ENCODE assay signal across 19 mouse cellular contexts in genomic region chr14:46915555-46915954, GRCm38 (mm10). TPM values are rescaled to one million over a fixed set of nuclear protein-coding genes. Genes with fewer than 3 reads are reported as not detected.
A peak's percentile ranks its signal among the peaks of the same experiment; 100 is the strongest.
DNase-seq lines count a peak whose midpoint lies in the region; ATAC-seq and TF ChIP-seq lines count a peak whose summit lies in the region.
"Had no signal": no experiment of that assay in that cellular context is flagged by ENCODE, and none has a peak within 500 bp of the region (broad histone marks: within the 10 kb centered on the region; RNA-seq: fewer than 3 reads in every experiment).

No protein-coding gene starts in this region.

- no peak for TF ChIP-seq POLR2A in heart, adult 2 months (IDR thresholded peaks at IDR 0.05; ENCODE audit: insufficient read depth, low read depth, low read length)

- H3K27ac ChIP-seq in heart, adult 2 months = peak overlapping the region; percentile 6; the same call in 1 of the 2 replicates
- no peak overlapping the region for H3K27ac ChIP-seq in kidney, postnatal 0 days
- no peak overlapping the region for H3K27ac ChIP-seq in kidney, embryonic 16.5 days (ENCODE audit: low read length)
- no peak overlapping the region for H3K27ac ChIP-seq in hindbrain, embryonic 12.5 days
- H3K27ac ChIP-seq: embryonic facial prominence, embryonic 13.5 days; hindbrain, embryonic 13.5 days; liver, embryonic 13.5 days; midbrain, embryonic 15.5 days had no signal

- DNase-seq in heart, adult 2 months = peak in 1 of 2 experiments; percentile 26
- DNase-seq in heart, postnatal 10 days = no peak
- peak; percentile 30 for DNase-seq in kidney, postnatal 0 days (ENCODE audit: low spot score)
- peak; percentile 18 for DNase-seq in testis, postnatal 10 days (ENCODE audit: low spot score)
- DNase-seq in testis, postnatal 14 days (ENCODE audit: low spot score) = no peak
- no peak for DNase-seq in embryo, embryonic 10.5 days (ENCODE audit: low spot score)
- DNase-seq: B cell, adult 2 months; liver, embryonic 13.5 days; right cerebral cortex, adult 18-20 months; spleen, adult 18-20 months; thymus, postnatal 4 days had no signal

- peaks cover 18% of the 10 kb centered on the region for H3K4me1 ChIP-seq in heart, adult 2 months (ENCODE audit: control insufficient read depth, insufficient read depth, low read length)
- H3K4me1 ChIP-seq in kidney, postnatal 0 days (replicated peaks; ENCODE audit: insufficient read depth, low read length) = no peaks in the 10 kb centered on the region
- H3K4me1 ChIP-seq in kidney, embryonic 16.5 days (ENCODE audit: insufficient read depth, low read length) = no peaks in the 10 kb centered on the region
- H3K4me1 ChIP-seq in hindbrain, embryonic 12.5 days = peaks cover 2% of the 10 kb centered on the region; the same call in 1 of the 2 replicates
- H3K4me1 ChIP-seq: hindbrain, embryonic 13.5 days; liver, embryonic 13.5 days; midbrain, embryonic 15.5 days had no signal

- no peak overlapping the region for H3K4me3 ChIP-seq in heart, adult 2 months
- no peak overlapping the region for H3K4me3 ChIP-seq in kidney, postnatal 0 days (replicated peaks; ENCODE audit: low read depth, low read length)
- no peak overlapping the region for H3K4me3 ChIP-seq in kidney, embryonic 16.5 days (ENCODE audit: low read length)
- no peak overlapping the region for H3K4me3 ChIP-seq in hindbrain, embryonic 12.5 days
- H3K4me3 ChIP-seq: embryonic facial prominence, embryonic 13.5 days; hindbrain, embryonic 13.5 days; liver, embryonic 13.5 days; midbrain, embryonic 15.5 days had no signal

- H3K79me2 ChIP-seq in heart, adult 2 months (replicated peaks; ENCODE audit: control insufficient read depth, insufficient read depth, low read length) = peaks cover 3% of the 10 kb centered on the region

- H3K27me3 ChIP-seq in heart, adult 2 months (ENCODE audit: control insufficient read depth, insufficient read depth, low read length) = no peaks in the 10 kb centered on the region
- H3K27me3 ChIP-seq in kidney, postnatal 0 days (ENCODE audit: insufficient read depth, low read length) = no peaks in the 10 kb centered on the region
- no peaks in the 10 kb centered on the region for H3K27me3 ChIP-seq in kidney, embryonic 16.5 days (ENCODE audit: insufficient read depth, low read length)
- H3K27me3 ChIP-seq in hindbrain, embryonic 12.5 days = no peaks in the 10 kb centered on the region
- H3K27me3 ChIP-seq: embryonic facial prominence, embryonic 13.5 days; hindbrain, embryonic 13.5 days; liver, embryonic 13.5 days; midbrain, embryonic 15.5 days; Patski had no signal

- no peak overlapping the region for H3K4me2 ChIP-seq in kidney, postnatal 0 days (ENCODE audit: low read length)
- H3K4me2 ChIP-seq in kidney, embryonic 16.5 days (replicated peaks; ENCODE audit: low read depth, low read length) = no peak overlapping the region
- no peak overlapping the region for H3K4me2 ChIP-seq in hindbrain, embryonic 12.5 days (replicated peaks)
- H3K4me2 ChIP-seq: embryonic facial prominence, embryonic 13.5 days; hindbrain, embryonic 13.5 days; liver, embryonic 13.5 days; midbrain, embryonic 15.5 days had no signal

- no peak for TF ChIP-seq CTCF in heart, adult 2 months (IDR thresholded peaks at IDR 0.05)
- TF ChIP-seq CTCF in kidney, postnatal 0 days (IDR thresholded peaks at IDR 0.05; ENCODE audit: low read depth) = no peak

- no peaks in the 10 kb centered on the region for H3K9me3 ChIP-seq in kidney, postnatal 0 days (replicated peaks; ENCODE audit: low read length)
- no peaks in the 10 kb centered on the region for H3K9me3 ChIP-seq in kidney, embryonic 16.5 days (ENCODE audit: low read length)
- H3K9me3 ChIP-seq in hindbrain, embryonic 12.5 days (replicated peaks) = no peaks in the 10 kb centered on the region
- H3K9me3 ChIP-seq: embryonic facial prominence, embryonic 13.5 days; hindbrain, embryonic 13.5 days; liver, embryonic 13.5 days; midbrain, embryonic 15.5 days had no signal

- TF ChIP-seq EP300 in heart, adult 2 months (IDR thresholded peaks at IDR 0.05; ENCODE audit: insufficient read depth, low read depth, low read length) = no peak

- no peak overlapping the region for H3K9ac ChIP-seq in heart, adult 2 months (ENCODE audit: low read depth, low read length)
- H3K9ac ChIP-seq in kidney, postnatal 0 days (ENCODE audit: low read depth, low read length) = no peak overlapping the region
- H3K9ac ChIP-seq in kidney, embryonic 16.5 days (replicated peaks; ENCODE audit: low read length) = no peak overlapping the region
- no peak overlapping the region for H3K9ac ChIP-seq in hindbrain, embryonic 12.5 days
- H3K9ac ChIP-seq: embryonic facial prominence, embryonic 13.5 days; hindbrain, embryonic 13.5 days; liver, embryonic 13.5 days; midbrain, embryonic 15.5 days had no signal

- intact Hi-C loops in heart, adult 2 months (cut with DNase I) = no loop called here
- intact Hi-C loops in heart, postnatal 10 days (cut with DNase I) = no loop called here

- 34% methylated on average over 6 of the region's 6 CpGs for WGBS in heart, adult 2 months
- 64% methylated on average over 6 of the region's 6 CpGs for WGBS in kidney, postnatal 0 days
- 74% methylated on average over 6 of the region's 6 CpGs for WGBS in kidney, embryonic 16.5 days
- WGBS in hindbrain, embryonic 12.5 days = 64% methylated on average over 6 of the region's 6 CpGs

- no peak for ATAC-seq in kidney, postnatal 0 days (replicated peaks; ENCODE audit: low FRiP score, low read depth)
- ATAC-seq in kidney, embryonic 16.5 days (ENCODE audit: low FRiP score, low TSS enrichment) = no peak
- no peak for ATAC-seq in hindbrain, embryonic 12.5 days (ENCODE audit: low FRiP score)
- ATAC-seq: intestine, postnatal 0 days; midbrain, embryonic 15.5 days; Patski had no signal

- H3K36me3 ChIP-seq in heart, adult 2 months (ENCODE audit: control insufficient read depth, insufficient read depth, low read length) = peaks cover 14% of the 10 kb centered on the region
- no peaks in the 10 kb centered on the region for H3K36me3 ChIP-seq in kidney, postnatal 0 days (ENCODE audit: insufficient read depth, low read length)
- H3K36me3 ChIP-seq in kidney, embryonic 16.5 days (ENCODE audit: insufficient read depth, low read length) = no peaks in the 10 kb centered on the region
- H3K36me3 ChIP-seq in hindbrain, embryonic 12.5 days = no peaks in the 10 kb centered on the region
- H3K36me3 ChIP-seq: embryonic facial prominence, embryonic 13.5 days; hindbrain, embryonic 13.5 days; liver, embryonic 13.5 days; midbrain, embryonic 15.5 days had no signal

RNA-seq across cellular contexts. Expression of gene Samd4, which starts 32.9 kb away (rescaled TPM):
- total RNA-seq in heart, adult 2 months (2021) = 10 to 100 TPM; 51.7 to 62.3 TPM
- 23.8 and 40.6 TPM in 2 replicates for polyA plus RNA-seq in heart, adult 2 months (2012; rRNA removed)
- total RNA-seq in heart, postnatal 10 days (2021) = 10 to 100 TPM; 64.3 to 67.9 TPM
- polyA plus RNA-seq in kidney, postnatal 0 days (2015; fragmentation: Nextera tagmentation; extraction: Ambion mirVana) = 4.4 and 5.2 TPM in 2 replicates
- 4.6 and 5.4 TPM in 2 replicates for polyA plus RNA-seq in kidney, embryonic 16.5 days (2015; fragmentation: Nextera tagmentation; extraction: Ambion mirVana)
- 6.7 and 7.0 TPM in 2 replicates for polyA plus RNA-seq in hindbrain, embryonic 12.5 days (2016; fragmentation: Nextera tagmentation; extraction: Ambion mirVana)
- total RNA-seq: megakaryocyte, adult 5-6 weeks had no signal

Comparison
In these comparisons a context has a peak if more than half of its experiments do, and no peak if none do; other contexts are left out.
1. DNase-seq: peak in kidney, postnatal 0 days (single experiment) and testis, postnatal 10 days (single experiment); none in heart, postnatal 10 days (0 of 2), testis, postnatal 14 days (single experiment) and embryo, embryonic 10.5 days (single experiment).